Comparison of ENCODE assay signal across 14 mouse cellular contexts in the genomic region with DNA sequence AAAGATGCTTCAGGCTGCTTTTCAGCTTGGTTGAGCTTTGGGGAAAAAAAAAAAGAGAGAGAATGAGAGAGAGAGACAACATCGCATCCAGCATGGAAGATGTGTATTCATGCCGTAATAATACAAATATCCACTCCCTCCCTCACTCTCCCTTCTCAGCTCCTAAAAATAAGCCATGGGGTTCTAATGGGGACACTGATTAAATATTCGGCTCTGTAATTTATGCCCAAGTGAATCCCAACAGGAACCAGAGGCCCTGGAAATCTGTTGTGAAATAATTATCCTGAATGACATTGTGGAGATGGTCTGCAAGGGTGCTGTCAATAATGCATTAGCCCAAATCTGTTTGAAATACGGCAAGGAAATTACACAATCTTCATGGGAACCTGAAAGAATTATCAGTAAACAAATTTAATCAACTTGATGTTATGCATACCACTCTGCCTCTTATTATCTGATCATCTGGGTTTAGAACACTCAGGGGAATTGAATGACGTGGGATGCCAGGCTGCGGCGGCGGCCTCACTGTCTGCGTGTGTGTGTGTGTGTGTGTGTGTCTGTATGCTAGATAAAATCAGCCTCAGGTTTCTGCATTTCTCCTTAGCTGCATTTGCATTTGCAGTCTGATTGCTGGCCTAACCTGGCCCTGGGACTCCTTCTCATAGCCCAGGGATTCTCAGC. TPM values are rescaled to one million over a fixed set of nuclear protein-coding genes. Genes with fewer than 3 reads are reported as not detected.
DNase-seq lines count a peak whose midpoint lies in the region; ATAC-seq and TF ChIP-seq lines count a peak whose summit lies in the region.
"Had no signal": no experiment of that assay in that cellular context is flagged by ENCODE, and none has a peak within 500 bp of the region (broad histone marks: within the 10 kb centered on the region; RNA-seq: fewer than 3 reads in every experiment).

No protein-coding gene starts in this region.

- no peaks in the 10 kb centered on the region for H3K9me3 ChIP-seq in neural tube, embryonic 11.5 days (ENCODE audit: control insufficient read depth, low read length)
- H3K9me3 ChIP-seq in forebrain, embryonic 14.5 days (replicated peaks; ENCODE audit: control insufficient read depth, low read length), result peaks cover 3% of the 10 kb centered on the region; the same call in 1 of the 2 replicates
- H3K9me3 ChIP-seq in hindbrain, postnatal 0 days (ENCODE audit: low read length), result no peaks in the 10 kb centered on the region
- no peaks in the 10 kb centered on the region; the same call in 1 of the 2 replicates for H3K9me3 ChIP-seq in kidney, embryonic 16.5 days (ENCODE audit: low read length)

- H3K9ac ChIP-seq in neural tube, embryonic 11.5 days (ENCODE audit: low read length), result no peak overlapping the region
- H3K9ac ChIP-seq in forebrain, embryonic 14.5 days (ENCODE audit: low read length), result no peak overlapping the region
- no peak overlapping the region for H3K9ac ChIP-seq in hindbrain, postnatal 0 days (replicated peaks; ENCODE audit: low read length)
- no peak overlapping the region for H3K9ac ChIP-seq in kidney, embryonic 16.5 days (replicated peaks; ENCODE audit: low read length)
- H3K9ac ChIP-seq: embryonic facial prominence, embryonic 15.5 days; liver, embryonic 14.5 days had no signal

- 73% methylated on average over 9 of the region's 9 CpGs for WGBS in neural tube, embryonic 11.5 days
- WGBS in forebrain, embryonic 14.5 days, result 38% methylated on average over 9 of the region's 9 CpGs
- WGBS in hindbrain, postnatal 0 days, result 31% methylated on average over 9 of the region's 9 CpGs
- WGBS in kidney, embryonic 16.5 days, result 76% methylated on average over 9 of the region's 9 CpGs

- peak; percentile 32 for DNase-seq in neural tube, embryonic 11.5 days (ENCODE audit: low spot score)
- DNase-seq in neural tube, embryonic 10.5 days (ENCODE audit: extremely low spot score, low spot score), result no peak
- peak; percentile 80 for DNase-seq in forebrain, embryonic 14.5 days (ENCODE audit: low spot score)
- DNase-seq in hindbrain, postnatal 0 days (ENCODE audit: low spot score), result peak; percentile 79
- peak; percentile 46 for DNase-seq in retina, postnatal 7 days (ENCODE audit: low read depth, low spot score)
- DNase-seq in ovary, postnatal 36 days (ENCODE audit: low spot score), result no peak
- DNase-seq: cerebellum, adult 11-12 months; gastrocnemius, postnatal 10 days; heart, postnatal 14 days; lung, postnatal 4 days had no signal

- no peak overlapping the region for H3K4me3 ChIP-seq in neural tube, embryonic 11.5 days (ENCODE audit: low read depth, low read length)
- H3K4me3 ChIP-seq in forebrain, embryonic 14.5 days (ENCODE audit: low read depth, low read length), result no peak overlapping the region
- H3K4me3 ChIP-seq in hindbrain, postnatal 0 days (ENCODE audit: low read length), result no peak overlapping the region
- no peak overlapping the region for H3K4me3 ChIP-seq in kidney, embryonic 16.5 days (ENCODE audit: low read length)
- H3K4me3 ChIP-seq: embryonic facial prominence, embryonic 15.5 days had no signal

- no peak for TF ChIP-seq CTCF in hindbrain, postnatal 0 days (IDR thresholded peaks at IDR 0.05; ENCODE audit: low read depth)

- peak overlapping the region; percentile 40; the same call in 1 of the 2 replicates for H3K27ac ChIP-seq in neural tube, embryonic 11.5 days (ENCODE audit: low read depth, low read length)
- peak overlapping the region; percentile 29; the same call in 1 of the 2 replicates for H3K27ac ChIP-seq in forebrain, embryonic 14.5 days (ENCODE audit: low read depth, low read length)
- 0 out of 2 replicates have a peak overlapping the region, but pooled peaks have one; percentile 27 for H3K27ac ChIP-seq in hindbrain, postnatal 0 days
- no peak overlapping the region for H3K27ac ChIP-seq in kidney, embryonic 16.5 days (ENCODE audit: low read length)
- H3K27ac ChIP-seq: embryonic facial prominence, embryonic 15.5 days; kidney, postnatal 0 days; liver, embryonic 14.5 days had no signal

- no peaks in the 10 kb centered on the region for H3K27me3 ChIP-seq in neural tube, embryonic 11.5 days (ENCODE audit: control insufficient read depth, insufficient read depth, low read length)
- H3K27me3 ChIP-seq in forebrain, embryonic 14.5 days (replicated peaks; ENCODE audit: control insufficient read depth, insufficient read depth, low read length), result no peaks in the 10 kb centered on the region
- H3K27me3 ChIP-seq in hindbrain, postnatal 0 days (ENCODE audit: insufficient read depth, low read length), result no peaks in the 10 kb centered on the region
- H3K27me3 ChIP-seq in kidney, embryonic 16.5 days (ENCODE audit: insufficient read depth, low read length), result no peaks in the 10 kb centered on the region
- H3K27me3 ChIP-seq: embryonic facial prominence, embryonic 15.5 days had no signal

- no peak for ATAC-seq in neural tube, embryonic 11.5 days (ENCODE audit: insufficient read depth, low FRiP score, low TSS enrichment)
- ATAC-seq in forebrain, embryonic 14.5 days, result peak; percentile 45; the same call in 1 of the 2 replicates
- peak; percentile 55; the same call in 1 of the 2 replicates for ATAC-seq in hindbrain, postnatal 0 days
- ATAC-seq in kidney, embryonic 16.5 days (ENCODE audit: low FRiP score, low TSS enrichment), result no peak

- H3K36me3 ChIP-seq in neural tube, embryonic 11.5 days (ENCODE audit: control insufficient read depth, insufficient read depth, low read length), result no peaks in the 10 kb centered on the region
- no peaks in the 10 kb centered on the region for H3K36me3 ChIP-seq in forebrain, embryonic 14.5 days (ENCODE audit: control insufficient read depth, insufficient read depth, low read length)
- no peaks in the 10 kb centered on the region for H3K36me3 ChIP-seq in hindbrain, postnatal 0 days (ENCODE audit: insufficient read depth, low read length)
- no peaks in the 10 kb centered on the region for H3K36me3 ChIP-seq in kidney, embryonic 16.5 days (ENCODE audit: insufficient read depth, low read length)
- H3K36me3 ChIP-seq: embryonic facial prominence, embryonic 15.5 days had no signal

- H3K4me1 ChIP-seq in neural tube, embryonic 11.5 days (ENCODE audit: control insufficient read depth, insufficient read depth, low read length), result peaks cover 7% of the 10 kb centered on the region
- peaks cover 20% of the 10 kb centered on the region for H3K4me1 ChIP-seq in forebrain, embryonic 14.5 days (ENCODE audit: control insufficient read depth, insufficient read depth, low read length)
- H3K4me1 ChIP-seq in hindbrain, postnatal 0 days (ENCODE audit: insufficient read depth, low read length), result peaks cover 9% of the 10 kb centered on the region; the same call in 1 of the 2 replicates
- peaks cover 9% of the 10 kb centered on the region for H3K4me1 ChIP-seq in kidney, embryonic 16.5 days (ENCODE audit: insufficient read depth, low read length)

- no peak overlapping the region for H3K4me2 ChIP-seq in neural tube, embryonic 11.5 days (ENCODE audit: low read depth)
- no peak overlapping the region for H3K4me2 ChIP-seq in forebrain, embryonic 14.5 days (ENCODE audit: low read length)
- H3K4me2 ChIP-seq in hindbrain, postnatal 0 days (ENCODE audit: low read depth, low read length), result no peak overlapping the region
- H3K4me2 ChIP-seq in kidney, embryonic 16.5 days (replicated peaks; ENCODE audit: low read depth, low read length), result no peak overlapping the region
- H3K4me2 ChIP-seq: embryonic facial prominence, embryonic 15.5 days had no signal

RNA-seq across cellular contexts. Expression of a gene that starts 48.1 kb away (rescaled TPM):
- 983 and 1,021 TPM in 2 replicates for polyA plus RNA-seq in neural tube, embryonic 11.5 days (2014; fragmentation: Nextera tagmentation; extraction: Ambion mirVana)
- 726 and 919 TPM in 2 replicates for polyA plus RNA-seq in forebrain, embryonic 14.5 days (2014; fragmentation: Nextera tagmentation; extraction: Ambion mirVana)
- total RNA-seq in hindbrain, postnatal 0 days (2014; rRNA removed), result 1,072 and 1,073 TPM in 2 replicates
- polyA plus RNA-seq in hindbrain, postnatal 0 days (2015; fragmentation: Nextera tagmentation; extraction: Ambion mirVana), result 826 and 833 TPM in 2 replicates
- polyA plus RNA-seq in kidney, embryonic 16.5 days (2015; fragmentation: Nextera tagmentation; extraction: Ambion mirVana), result 686 and 761 TPM in 2 replicates

RNA-seq across cellular contexts. Expression of a gene that starts 48.1 kb away (rescaled TPM):
- 20.6 and 21.5 TPM in 2 replicates for polyA plus RNA-seq in neural tube, embryonic 11.5 days (2014; fragmentation: Nextera tagmentation; extraction: Ambion mirVana)
- polyA plus RNA-seq in forebrain, embryonic 14.5 days (2014; fragmentation: Nextera tagmentation; extraction: Ambion mirVana), result 14.7 and 15.5 TPM in 2 replicates
- 16.1 and 22.4 TPM in 2 replicates for total RNA-seq in hindbrain, postnatal 0 days (2014; rRNA removed)
- 14.0 and 16.0 TPM in 2 replicates for polyA plus RNA-seq in hindbrain, postnatal 0 days (2015; fragmentation: Nextera tagmentation; extraction: Ambion mirVana)
- 16.8 and 21.1 TPM in 2 replicates for polyA plus RNA-seq in kidney, embryonic 16.5 days (2015; fragmentation: Nextera tagmentation; extraction: Ambion mirVana)

Comparison
In these comparisons a context has a peak if more than half of its experiments do, and no peak if none do; other contexts are left out.
1. DNase-seq: peak in neural tube, embryonic 11.5 days (single experiment), forebrain, embryonic 14.5 days (single experiment), hindbrain, postnatal 0 days (single experiment) and retina, postnatal 7 days (single experiment); none in neural tube, embryonic 10.5 days (single experiment) and ovary, postnatal 36 days (single experiment).
2. ATAC-seq: peak in forebrain, embryonic 14.5 days (single experiment) and hindbrain, postnatal 0 days (single experiment); none in neural tube, embryonic 11.5 days (single experiment) and kidney, embryonic 16.5 days (single experiment).